Mouse (Mus musculus): Measurements from ENCODE around the gene Cts8. TPM values are rescaled to one million over a fixed set of nuclear protein-coding genes. Genes with fewer than 3 reads are reported as not detected.

Cts8 gene
- total RNA-seq (2021) = not detected
- long read RNA-seq, experiment 1 = 0 reads
- long read RNA-seq, experiment 2 = 0 reads

DNA sequence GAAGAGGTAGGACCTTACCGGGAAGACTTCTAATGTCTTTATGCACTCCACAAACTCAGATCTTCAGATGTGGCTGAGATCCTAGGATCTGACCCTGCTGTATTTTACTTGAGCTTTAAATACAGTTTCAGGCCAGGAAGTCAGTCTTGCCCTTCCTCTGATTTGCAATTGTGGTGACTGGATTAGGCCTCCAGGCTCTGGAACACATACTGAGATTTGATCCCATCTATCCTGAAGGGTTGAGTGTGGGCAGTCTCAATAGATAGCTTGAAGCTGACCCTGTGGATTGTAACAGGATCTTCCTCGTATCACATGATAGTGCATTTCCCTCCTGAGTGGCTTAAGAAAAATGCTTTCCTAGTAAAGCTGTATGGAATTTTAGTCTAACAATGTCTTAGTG, at the start of gene Cts8:
Gene Cts8, minus strand, starts transcription at position 101 of the 400 bp plus-strand sequence.
- no peak for DNase-seq

DNA sequence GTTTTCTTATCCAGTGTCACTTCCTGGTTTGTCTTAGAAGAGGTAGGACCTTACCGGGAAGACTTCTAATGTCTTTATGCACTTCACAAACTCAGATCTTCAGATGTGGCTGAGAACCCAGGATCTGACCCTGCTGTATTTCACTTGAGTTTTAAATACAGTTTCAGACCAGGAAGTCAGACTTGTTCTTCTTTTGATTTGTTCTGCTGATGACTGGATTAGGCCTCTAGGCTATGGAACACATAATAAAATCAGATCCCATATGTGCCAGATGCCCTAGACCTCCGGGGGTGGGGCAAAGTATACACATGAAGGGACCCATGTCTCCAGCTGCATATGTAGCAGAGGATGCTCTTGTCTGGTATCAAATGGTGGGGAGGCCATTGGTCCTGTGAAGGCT, 33.6 kb upstream of the Cts8 start, which contains the start of gene Gm49398:
Gene Gm49398, minus strand, starts transcription at position 101 of the 400 bp plus-strand sequence.
- intact Hi-C loops (cut with DNase I; ENCODE audit: low total_unique reads) = no loop called here
- no peak for DNase-seq

More for the DNA sequence above, at the start of gene Cts8:
- intact Hi-C loops (cut with DNase I; ENCODE audit: low total_unique reads) = no loop called here

DNA sequence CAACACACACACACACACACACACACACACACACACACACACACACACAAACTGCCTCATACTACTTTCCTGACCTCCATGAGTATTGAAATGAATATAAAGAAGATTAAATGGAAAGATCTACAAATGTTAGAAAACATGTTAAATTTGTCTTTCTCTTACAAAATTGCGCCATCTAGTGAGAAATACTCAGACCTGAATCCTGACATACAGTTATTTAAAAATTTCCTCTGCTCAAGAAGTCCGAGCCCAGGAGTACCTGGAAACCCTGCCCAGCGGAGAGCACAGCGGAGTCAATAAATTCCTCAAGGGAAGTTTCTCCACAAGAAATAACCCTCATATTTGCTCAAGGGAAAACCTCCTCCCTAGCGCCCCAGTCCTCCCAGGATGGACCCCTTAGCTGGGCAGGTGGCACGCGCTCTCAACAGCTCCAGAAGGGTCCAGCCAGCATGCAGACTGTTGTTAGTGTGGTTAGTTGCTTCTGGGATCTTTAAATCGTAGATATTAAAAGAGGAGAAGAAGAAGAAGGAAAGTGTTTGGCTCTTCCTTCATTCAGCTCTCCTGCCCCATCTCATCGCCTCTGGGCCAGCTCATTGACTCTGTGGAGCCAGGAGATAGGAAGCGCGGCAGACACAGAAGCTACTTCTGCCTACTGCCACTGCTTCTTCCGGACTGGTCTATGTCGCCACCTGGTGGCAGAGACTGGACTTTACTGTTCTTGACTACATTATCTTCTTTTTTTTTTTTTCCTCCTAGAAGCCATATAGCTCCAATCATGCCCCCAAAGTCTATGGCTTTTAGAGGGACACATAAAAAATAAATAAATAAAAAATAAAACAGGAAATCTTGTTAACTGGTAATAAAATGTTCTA, 13.8 kb downstream of the Cts8 start:
- intact Hi-C loops (cut with DNase I; ENCODE audit: low total_unique reads) = no loop called here
- DNase-seq = peak; percentile 20

DNA sequence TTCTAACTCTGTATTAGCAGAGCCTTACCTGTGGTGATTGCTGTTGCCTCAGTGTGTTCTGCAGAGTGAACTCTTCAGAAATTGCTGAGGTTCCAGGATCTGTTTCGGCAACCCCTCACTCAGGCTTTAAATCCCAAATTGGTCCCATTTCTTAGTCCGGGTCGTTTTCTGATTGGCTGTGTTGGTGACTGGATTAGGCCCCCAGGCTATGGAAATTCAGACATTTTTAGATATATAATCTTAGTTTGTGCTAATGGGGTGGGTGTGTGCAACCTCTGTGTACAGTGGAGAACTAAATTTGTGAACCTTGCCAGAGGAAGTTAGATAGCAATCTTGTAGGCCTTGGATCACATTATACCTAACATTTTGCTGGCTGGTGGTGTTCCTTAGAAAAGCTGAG, 51.8 kb downstream of the Cts8 start, which contains the start of gene Cts6:
Gene Cts6, minus strand, starts transcription at position 101 of the 400 bp plus-strand sequence.
- DNase-seq = no peak
- intact Hi-C loops (cut with DNase I; ENCODE audit: low total_unique reads) = no loop called here

Other genes starting within 250 kb of the Cts8 start
- not detected for gene Ctsj, start 249.4 kb downstream of the Cts8 start, total RNA-seq (2021)
- not detected for gene Ctsq, start 214.7 kb downstream of the Cts8 start, total RNA-seq (2021)
- not detected for gene Ctsr, start 91.1 kb downstream of the Cts8 start, total RNA-seq (2021)
- not detected for gene Cts6, start 51.9 kb downstream of the Cts8 start, total RNA-seq (2021)
- not detected for gene Gm49398, start 33.5 kb upstream of the Cts8 start, total RNA-seq (2021)
- gene Cts7, start 102.8 kb upstream of the Cts8 start, total RNA-seq (2021) = not detected